Mouse (Mus musculus) T-helper 1 cell (primary cell): Measurements from ENCODE around the gene Aimp1.

Source experiments
- in situ Hi-C: fragments of 300-600 bp; cut with MboI, MseI; formaldehyde crosslinking; loops from one replicate; pipeline ENCODE4 v1.15.1; 2025; ENCODE audit warnings: high pct_unique_total_duplicates

The Aimp1 gene

GRCm38 (mm10) chr3:132684231-132684928 is at the start of gene Aimp1:
TSS of gene Aimp1 (minus strand) at chr3:132684370.
- in situ Hi-C loops = loop anchor here (25.0 kb wide), 2 partner anchors 1197 to 1322 kb away; partner anchors contain the start of gene Sgms2

GRCm38 (mm10) chr3:132724326-132724725 is 40.2 kb upstream of the Aimp1 start:
- in situ Hi-C loops = no loop called here

- in situ Hi-C loops = no loop called here
Observed at GRCm38 (mm10) chr3:132717316-132717715, 33.1 kb upstream of the Aimp1 start.

- in situ Hi-C loops = no loop called here
Observed at GRCm38 (mm10) chr3:132713913-132714312, 29.7 kb upstream of the Aimp1 start.

GRCm38 (mm10) chr3:132706977-132707376 is 22.8 kb upstream of the Aimp1 start:
- in situ Hi-C loops = no loop called here

- in situ Hi-C loops = no loop called here
Observed at GRCm38 (mm10) chr3:132704216-132704615, 20.0 kb upstream of the Aimp1 start.

GRCm38 (mm10) chr3:132701368-132701767 is 17.2 kb upstream of the Aimp1 start:
- in situ Hi-C loops = no loop called here

- in situ Hi-C loops = loop anchor here (25.0 kb wide), 2 partner anchors 1196 to 1321 kb away; partner anchors contain the start of gene Sgms2
Observed at GRCm38 (mm10) chr3:132683447-132684230, 531 bp downstream of the Aimp1 start, which contains the start of gene Tbck. TSS of gene Tbck (plus strand) at chr3:132684144.

- in situ Hi-C loops = loop anchor here (25.0 kb wide), 2 partner anchors 1190 to 1315 kb away; partner anchors contain the start of gene Sgms2
Observed at GRCm38 (mm10) chr3:132677494-132677893, 6.7 kb downstream of the Aimp1 start.

- in situ Hi-C loops = no loop called here
Observed at GRCm38 (mm10) chr3:132655955-132656354, 28.2 kb downstream of the Aimp1 start.

GRCm38 (mm10) chr3:132653959-132654358 is 30.2 kb downstream of the Aimp1 start:
- in situ Hi-C loops = no loop called here

- in situ Hi-C loops = no loop called here
Observed at GRCm38 (mm10) chr3:132651776-132652175, 32.4 kb downstream of the Aimp1 start.

- in situ Hi-C loops = no loop called here
Observed at GRCm38 (mm10) chr3:132650191-132650590, 34.0 kb downstream of the Aimp1 start.

GRCm38 (mm10) chr3:132649368-132649767 is 34.8 kb downstream of the Aimp1 start:
- in situ Hi-C loops = no loop called here

GRCm38 (mm10) chr3:132646814-132647213 is 37.4 kb downstream of the Aimp1 start:
- in situ Hi-C loops = no loop called here

- in situ Hi-C loops = no loop called here
Observed at GRCm38 (mm10) chr3:132644071-132644470, 40.1 kb downstream of the Aimp1 start.

- in situ Hi-C loops = no loop called here
Observed at GRCm38 (mm10) chr3:132637080-132637479, 47.1 kb downstream of the Aimp1 start.

GRCm38 (mm10) chr3:132633261-132633660 is 50.9 kb downstream of the Aimp1 start:
- in situ Hi-C loops = no loop called here

- in situ Hi-C loops = no loop called here
Observed at GRCm38 (mm10) chr3:132629601-132630239, 54.5 kb downstream of the Aimp1 start, which contains the start of gene Gimd1. TSS of gene Gimd1 (plus strand) at chr3:132629820.

GRCm38 (mm10) chr3:132628741-132629140 is 55.4 kb downstream of the Aimp1 start:
- in situ Hi-C loops = no loop called here
